Mouse (Mus musculus) small intestine, adult 2 months (tissue): ENCODE data around the gene Olfr99. TPM values are rescaled to one million over a fixed set of nuclear protein-coding genes. Genes with fewer than 3 reads are reported as not detected.

Experiments
- H3K27ac ChIP-seq: fragments of 200-500 bp; 2 replicates; pipeline ENCODE4 v1.5.1; 2012; ENCODE audit warnings: low read depth, low read length, control low read depth, inconsistent platforms; ENCODE audit not compliant: insufficient read depth
- H3K27me3 ChIP-seq: fragments of 200-500 bp; 2 replicates; pipeline ENCODE4 v1.6.1; 2012; ENCODE audit warnings: mild to moderate bottlenecking, moderate library complexity, low read length, inconsistent platforms; ENCODE audit not compliant: control insufficient read depth, insufficient read depth
- H3K36me3 ChIP-seq: fragments of 200-500 bp; 2 replicates; pipeline ENCODE4 v1.6.1; 2012; ENCODE audit warnings: mild to moderate bottlenecking, low read length, control low read depth, inconsistent platforms; ENCODE audit not compliant: control insufficient read depth, insufficient read depth
- H3K4me1 ChIP-seq: fragments of 200-500 bp; 2 replicates; pipeline ENCODE4 v1.6.1; 2012; ENCODE audit warnings: low read length, inconsistent platforms, mixed read lengths; ENCODE audit not compliant: control insufficient read depth, insufficient read depth, insufficient read length
- H3K4me3 ChIP-seq: fragments of 200-500 bp; 2 replicates; pipeline ENCODE4 v1.5.1; 2012; ENCODE audit warnings: low read depth, mild to moderate bottlenecking, control low read depth, inconsistent platforms, low read length, moderate library complexity
- CTCF ChIP-seq: fragments of 200-500 bp; IDR thresholded peaks from 2 replicates; pipeline ENCODE4 v1.5.1; 2012; ENCODE audit warnings: low read depth, mild to moderate bottlenecking, control low read depth, inconsistent platforms, low read length, moderate library complexity, mixed read lengths; ENCODE audit not compliant: insufficient replicate concordance, insufficient read length; ENCODE audit errors: extremely low read depth
- POLR2A ChIP-seq: fragments of 200-500 bp; IDR thresholded peaks from 2 replicates; pipeline ENCODE4 v1.6.1; 2012; ENCODE audit warnings: low read depth, mild to moderate bottlenecking, control low read depth, inconsistent platforms, low read length, moderate library complexity
- WGBS: fragments of 180-500 bp; shearing (Covaris S2); methylation state at CpG from one replicate; pipeline ENCODE4 v1.1.7; 2018; 5-methylcytosine and 5-hydroxymethylcytosine counted together
- polyA plus RNA-seq: library from polyadenylated mRNA; depleted of rRNA; stranded (reverse); fragments of >200 nt; gene quantifications from 2 replicates; pipeline ENCODE4 v1.2.3, GENCODE M21; 2012

Olfr99 gene
- polyA plus RNA-seq, 1 experiment, result not detected

DNA sequence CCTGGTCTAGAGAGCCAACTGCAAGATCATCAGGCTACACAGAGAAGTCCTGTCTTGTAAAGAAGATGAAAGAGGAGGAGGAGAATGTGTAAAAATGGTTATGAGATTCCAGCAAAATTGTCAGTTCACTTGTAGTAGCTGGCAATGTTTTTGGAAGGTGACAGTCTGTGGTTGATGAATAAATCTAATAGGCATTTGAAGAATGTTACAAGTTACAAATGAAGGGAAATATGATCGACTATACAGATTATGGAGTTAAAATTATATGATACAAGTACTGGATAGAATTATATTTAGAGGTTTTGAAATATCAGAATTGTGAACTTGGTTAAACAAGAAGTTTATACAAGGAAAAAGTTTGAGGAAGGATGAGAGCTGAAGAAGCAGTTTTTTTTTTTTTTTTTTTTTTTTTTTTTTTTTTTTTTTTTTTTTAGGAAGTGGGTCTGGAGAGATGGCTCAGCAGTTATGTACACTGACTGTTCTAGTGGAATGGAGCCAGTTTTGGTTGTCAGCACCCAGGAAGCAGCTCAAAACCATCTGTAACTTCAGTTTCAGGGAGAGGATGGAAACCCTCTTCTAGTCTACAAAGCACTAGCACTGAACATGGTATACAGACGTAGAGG lies 7.5 kb downstream of the Olfr99 start:
- WGBS, result 85% methylated on average over 2 of the region's 2 CpGs
- no peak for TF ChIP-seq POLR2A
- TF ChIP-seq CTCF, result no peak

GRCm38 (mm10) chr17:37270702-37271092 lies 12.6 kb downstream of the Olfr99 start:
- H3K4me1 ChIP-seq, result peaks cover 3% of the 10 kb centered on the region; the same call in 1 of the 2 replicates
- H3K27ac ChIP-seq, result peak overlapping the region; percentile 80
- H3K4me3 ChIP-seq, result peak overlapping the region; percentile 84
- H3K36me3 ChIP-seq, result peaks cover 7% of the 10 kb centered on the region; the same call in 1 of the 2 replicates
- TF ChIP-seq POLR2A (peak; percentile 7; the same call in 1 of the 2 replicates), CTCF (no peak)
- 15% methylated on average over 8 of the region's 8 CpGs for WGBS
- H3K27me3 ChIP-seq, result no peaks in the 10 kb centered on the region

More for the DNA sequence above, 7.5 kb downstream of the Olfr99 start:
- Histone ChIP-seq H3K27me3 (no peaks in the 10 kb centered on the region), H3K36me3 (peaks cover 7% of the 10 kb centered on the region; the same call in 1 of the 2 replicates), H3K4me1 (peaks cover 3% of the 10 kb centered on the region; the same call in 1 of the 2 replicates), H3K4me3 (no peak overlapping the region), H3K27ac (no peak overlapping the region)

DNA sequence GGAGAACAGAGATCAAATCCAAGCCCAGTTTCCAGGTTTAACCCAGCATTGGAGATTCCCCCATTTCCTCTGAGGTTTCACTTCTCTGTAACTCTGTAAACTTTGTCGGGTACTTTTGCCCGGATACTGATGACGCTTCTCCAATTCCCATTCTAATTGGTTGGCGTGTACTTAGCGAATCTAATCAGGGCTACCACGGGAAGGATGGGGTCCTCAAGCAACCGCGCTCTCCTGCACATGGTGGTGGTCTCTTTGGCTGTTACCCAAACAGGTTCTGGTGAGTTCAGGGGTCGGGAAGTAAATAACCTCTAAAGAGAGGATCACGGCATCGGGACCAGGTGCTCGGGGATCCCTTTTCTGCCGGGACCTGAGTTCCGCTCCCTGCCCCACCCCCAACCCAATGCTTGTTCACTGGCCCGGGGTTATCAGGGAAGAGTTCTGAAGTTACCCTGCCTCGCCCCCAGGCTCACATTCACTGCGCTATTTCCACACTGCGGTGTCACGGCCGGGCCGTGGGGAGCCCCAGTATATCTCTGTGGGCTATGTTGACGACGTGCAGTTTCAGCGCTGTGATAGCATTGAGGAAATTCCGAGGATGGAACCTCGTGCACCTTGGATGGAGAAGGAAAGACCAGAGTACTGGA lies 13.1 kb downstream of the Olfr99 start, which contains the start of gene H2-M3:
Gene H2-M3 (plus strand): TSS at position 163 of the 644 bp plus-strand sequence.
- H3K4me3 ChIP-seq, result peak within 1 kb of the TSS; percentile 84
- 1% methylated on average over 26 of the region's 26 CpGs for WGBS
- H3K27ac ChIP-seq, result peak within 1 kb of the TSS; percentile 80
- H3K27me3 ChIP-seq, result no peaks in the 10 kb centered on the region
- H3K4me1 ChIP-seq, result peaks cover 3% of the 10 kb centered on the region; the same call in 1 of the 2 replicates
- TF ChIP-seq CTCF (no peak), POLR2A (no peak)
- H3K36me3 ChIP-seq, result peaks cover 7% of the 10 kb centered on the region; the same call in 1 of the 2 replicates

- WGBS, result 82% methylated on average over 1 of the region's 1 CpGs
Measured at GRCm38 (mm10) chr17:37263626-37264025, 19.6 kb downstream of the Olfr99 start, which contains the start of gene Olfr98. Gene Olfr98, minus strand, starts transcription at chr17:37263749.

GRCm38 (mm10) chr17:37250544-37250943 lies 32.7 kb downstream of the Olfr99 start:
- TF ChIP-seq CTCF (no peak), POLR2A (no peak)
- H3K27me3 ChIP-seq, result no peaks in the 10 kb centered on the region

More at GRCm38 (mm10) chr17:37263626-37264025, 19.6 kb downstream of the Olfr99 start, which contains the start of gene Olfr98:
- Histone ChIP-seq H3K4me3 (no peak within 1 kb of the TSS), H3K36me3 (no peaks in the 10 kb centered on the region), H3K27me3 (no peaks in the 10 kb centered on the region), H3K4me1 (no peaks in the 10 kb centered on the region), H3K27ac (no peak within 1 kb of the TSS)
- TF ChIP-seq POLR2A (no peak), CTCF (no peak)

DNA sequence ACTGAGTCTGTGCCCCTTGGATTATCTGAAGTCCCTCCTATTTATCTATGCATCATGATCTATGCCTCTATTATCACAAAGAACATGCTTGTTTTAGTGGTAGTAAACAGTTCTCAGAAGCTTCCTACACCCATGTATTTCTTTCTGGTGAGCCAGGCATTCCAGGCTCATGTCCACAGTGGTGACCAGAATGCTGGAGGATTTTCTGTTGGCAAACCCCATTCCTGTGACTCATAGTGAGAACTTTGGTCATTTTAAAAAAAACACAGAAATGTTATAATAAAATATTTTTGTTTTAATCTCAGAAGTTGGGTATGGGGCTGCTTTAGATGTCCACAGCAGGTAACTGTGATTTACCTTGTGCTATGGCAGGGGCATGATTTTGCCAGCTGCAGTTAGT lies 33.8 kb downstream of the Olfr99 start:
- H3K4me1 ChIP-seq, result no peaks in the 10 kb centered on the region
- H3K27me3 ChIP-seq, result no peaks in the 10 kb centered on the region
- TF ChIP-seq CTCF, result no peak
- TF ChIP-seq POLR2A, result no peak
- H3K27ac ChIP-seq, result no peak overlapping the region
- no peaks in the 10 kb centered on the region for H3K36me3 ChIP-seq
- H3K4me3 ChIP-seq, result no peak overlapping the region

More at GRCm38 (mm10) chr17:37250544-37250943, 32.7 kb downstream of the Olfr99 start:
- no peak overlapping the region for H3K27ac ChIP-seq
- no peak overlapping the region for H3K4me3 ChIP-seq
- WGBS, result 16% methylated on average over 1 of the region's 1 CpGs
- no peaks in the 10 kb centered on the region for H3K4me1 ChIP-seq
- no peaks in the 10 kb centered on the region for H3K36me3 ChIP-seq

DNA sequence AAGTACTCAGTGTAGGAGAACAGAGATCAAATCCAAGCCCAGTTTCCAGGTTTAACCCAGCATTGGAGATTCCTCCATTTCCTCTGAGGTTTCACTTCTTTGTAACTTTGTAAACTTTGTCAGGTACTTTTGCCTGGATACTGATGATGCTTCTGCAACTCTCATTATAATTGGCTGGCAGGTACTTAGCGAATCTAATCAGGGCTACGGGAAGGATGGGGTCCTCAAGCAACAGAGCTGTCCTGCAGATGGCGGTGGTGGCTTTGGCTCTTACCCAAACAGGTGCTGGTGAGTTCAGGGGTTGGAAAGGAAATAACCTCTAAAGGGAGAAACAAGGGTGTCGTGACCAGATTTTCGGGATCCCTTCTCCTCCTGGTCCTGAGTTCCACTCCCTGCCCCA lies 36.5 kb downstream of the Olfr99 start:
- no peak overlapping the region for H3K27ac ChIP-seq
- TF ChIP-seq CTCF (no peak), POLR2A (no peak)
- WGBS, result 26% methylated on average over 5 of the region's 5 CpGs
- H3K27me3 ChIP-seq, result no peaks in the 10 kb centered on the region
- no peaks in the 10 kb centered on the region for H3K4me1 ChIP-seq
- H3K4me3 ChIP-seq, result peak overlapping the region; percentile 29
- H3K36me3 ChIP-seq, result no peaks in the 10 kb centered on the region
